Mouse (Mus musculus) embryonic facial prominence, embryonic 14.5 days (tissue): ENCODE data around the gene Hcrtr1. TPM values are rescaled to one million over a fixed set of nuclear protein-coding genes. Genes with fewer than 3 reads are reported as not detected.

ENCODE experiments used
- ATAC-seq: fragments of 200-750 bp; cut with Nextera tagmentation; 2 replicates; pipeline ENCODE4 v1.8.0; 2017; ENCODE audit warnings: low read depth, moderate number of reproducible peaks, moderate TSS enrichment
- DNase-seq: peaks from one replicate; pipeline ENCODE4 v3.0.0-alpha.2; 2015; ENCODE audit warnings: low spot score
- H3K27ac ChIP-seq: fragments of 300-500 bp; sonication (generic); replicated peaks from 2 replicates; pipeline ENCODE4 v1.5.1; 2014; ENCODE audit warnings: low read depth, mild to moderate bottlenecking, low read length, moderate library complexity
- H3K27me3 ChIP-seq: fragments of 300-500 bp; sonication (generic); replicated peaks from 2 replicates; pipeline ENCODE4 v1.6.1; 2014; ENCODE audit warnings: low read length; ENCODE audit not compliant: control insufficient read depth, insufficient read depth
- H3K36me3 ChIP-seq: fragments of 300-500 bp; sonication (generic); 2 replicates; pipeline ENCODE4 v1.6.1; 2014; ENCODE audit warnings: low read length, mixed read lengths; ENCODE audit not compliant: control insufficient read depth, insufficient read depth
- H3K4me1 ChIP-seq: fragments of 300-500 bp; sonication (generic); 2 replicates; pipeline ENCODE4 v1.6.1; 2014; ENCODE audit warnings: antibody characterized with exemption, low read length; ENCODE audit not compliant: control insufficient read depth, insufficient read depth
- H3K4me2 ChIP-seq: fragments of 300-500 bp; sonication (generic); 2 replicates; pipeline ENCODE4 v1.6.1; 2014; ENCODE audit warnings: low read depth, mild to moderate bottlenecking, low read length, moderate library complexity, mixed read lengths
- H3K4me3 ChIP-seq: fragments of 300-500 bp; sonication (generic); 2 replicates; pipeline ENCODE4 v1.5.1; 2014; ENCODE audit warnings: low read depth, mild to moderate bottlenecking, low read length
- H3K9ac ChIP-seq: fragments of 300-500 bp; sonication (generic); 2 replicates; pipeline ENCODE4 v1.6.1; 2014; ENCODE audit warnings: low read depth, mild to moderate bottlenecking, low read length, moderate library complexity, mixed read lengths
- H3K9me3 ChIP-seq: fragments of 300-500 bp; sonication (generic); 2 replicates; pipeline ENCODE4 v1.6.1; 2016; ENCODE audit warnings: low read length; ENCODE audit not compliant: control insufficient read depth
- WGBS: fragments of 180-500 bp; shearing (Covaris S2); extraction: QIAGEN DNeasy Blood & Tissue Kit; methylation state at CpG from one replicate; pipeline ENCODE4 v1.1.7; 2014; 5-methylcytosine and 5-hydroxymethylcytosine counted together
- polyA plus RNA-seq: library from polyadenylated mRNA; unstranded; fragments of >200 nt; fragmentation: Nextera tagmentation; extraction: Ambion mirVana; gene quantifications from 2 replicates; pipeline ENCODE4 v1.2.1, GENCODE M21; 2014

The Hcrtr1 gene
- polyA plus RNA-seq, 1 experiment from 2014 or later, result 0.19 TPM

GRCm38 (mm10) chr4:130107444-130108131 lies 31.6 kb downstream of the Hcrtr1 start:
- peak; percentile 96 for ATAC-seq
- H3K4me3 ChIP-seq, result peak overlapping the region; percentile 77
- under 1% methylated on average over 39 of the region's 39 CpGs for WGBS
- H3K27ac ChIP-seq, result peak overlapping the region; percentile 71
- peaks cover 14% of the 10 kb centered on the region for H3K4me1 ChIP-seq
- DNase-seq, result peak; percentile 99
- H3K4me2 ChIP-seq, result peak overlapping the region; percentile 62
- peak overlapping the region; percentile 82 for H3K9ac ChIP-seq
- peaks cover 4% of the 10 kb centered on the region; the same call in 1 of the 2 replicates for H3K36me3 ChIP-seq
- 0 out of 2 replicates have a peak, but pooled peaks cover 4% of the 10 kb centered on the region for H3K9me3 ChIP-seq
- H3K27me3 ChIP-seq, result no peaks in the 10 kb centered on the region

GRCm38 (mm10) chr4:130107065-130107443 lies 32.1 kb downstream of the Hcrtr1 start:
- 12% methylated on average over 14 of the region's 14 CpGs for WGBS
- no peak for DNase-seq
- Histone ChIP-seq H3K4me3 (peak overlapping the region; percentile 77), H3K9ac (0 out of 2 replicates have a peak overlapping the region, but pooled peaks have one; percentile 32), H3K9me3 (0 out of 2 replicates have a peak, but pooled peaks cover 4% of the 10 kb centered on the region), H3K27ac (peak overlapping the region; percentile 71; the same call in 1 of the 2 replicates), H3K4me2 (peak overlapping the region; percentile 62), H3K4me1 (peaks cover 17% of the 10 kb centered on the region), H3K36me3 (no peaks in the 10 kb centered on the region), H3K27me3 (no peaks in the 10 kb centered on the region)
- peak; percentile 56 for ATAC-seq

GRCm38 (mm10) chr4:130104584-130104983 lies 34.6 kb downstream of the Hcrtr1 start:
- H3K27ac ChIP-seq, result no peak overlapping the region
- no peak for ATAC-seq
- 87% methylated on average over 4 of the region's 4 CpGs for WGBS
- no peaks in the 10 kb centered on the region for H3K27me3 ChIP-seq
- H3K4me3 ChIP-seq, result no peak overlapping the region
- H3K4me2 ChIP-seq, result no peak overlapping the region
- no peak overlapping the region for H3K9ac ChIP-seq
- H3K4me1 ChIP-seq, result peaks cover 32% of the 10 kb centered on the region
- H3K9me3 ChIP-seq, result 0 out of 2 replicates have a peak, but pooled peaks cover 4% of the 10 kb centered on the region
- no peak for DNase-seq
- no peaks in the 10 kb centered on the region for H3K36me3 ChIP-seq

GRCm38 (mm10) chr4:130103632-130104031 lies 35.5 kb downstream of the Hcrtr1 start:
- WGBS, result 78% methylated on average over 12 of the region's 12 CpGs
- Histone ChIP-seq H3K9ac (no peak overlapping the region), H3K36me3 (peaks cover 7% of the 10 kb centered on the region), H3K4me2 (no peak overlapping the region), H3K27me3 (no peaks in the 10 kb centered on the region), H3K9me3 (0 out of 2 replicates have a peak, but pooled peaks cover 4% of the 10 kb centered on the region), H3K27ac (no peak overlapping the region), H3K4me1 (peaks cover 27% of the 10 kb centered on the region), H3K4me3 (no peak overlapping the region)
- no peak for ATAC-seq
- DNase-seq, result no peak

GRCm38 (mm10) chr4:130102111-130102651 lies 37.0 kb downstream of the Hcrtr1 start, which contains the start of gene Pef1:
Pef1 (plus strand) TSS chr4:130102558.
- 0 out of 2 replicates have a peak, but pooled peaks cover 4% of the 10 kb centered on the region for H3K9me3 ChIP-seq
- ATAC-seq, result peak; percentile 34; the same call in 1 of the 2 replicates
- WGBS, result 8% methylated on average over 6 of the region's 6 CpGs
- DNase-seq, result peak; percentile 71
- H3K4me3 ChIP-seq, result 0 out of 2 replicates have a peak within 1 kb of the TSS, but pooled peaks have one; percentile 1
- H3K4me1 ChIP-seq, result peaks cover 22% of the 10 kb centered on the region
- H3K27ac ChIP-seq, result peak within 1 kb of the TSS; percentile 44
- H3K27me3 ChIP-seq, result no peaks in the 10 kb centered on the region
- peaks cover 13% of the 10 kb centered on the region for H3K36me3 ChIP-seq
- no peak within 1 kb of the TSS for H3K4me2 ChIP-seq
- H3K9ac ChIP-seq, result no peak within 1 kb of the TSS

GRCm38 (mm10) chr4:130101183-130101582 lies 38.0 kb downstream of the Hcrtr1 start:
- 0 out of 2 replicates have a peak overlapping the region, but pooled peaks have one; percentile 1 for H3K4me3 ChIP-seq
- peaks cover 19% of the 10 kb centered on the region for H3K4me1 ChIP-seq
- 28% methylated on average over 8 of the region's 8 CpGs for WGBS
- peak; percentile 54 for DNase-seq
- no peaks in the 10 kb centered on the region for H3K27me3 ChIP-seq
- peaks cover 13% of the 10 kb centered on the region for H3K36me3 ChIP-seq
- no peak overlapping the region for H3K9ac ChIP-seq
- ATAC-seq, result peak; percentile 43; the same call in 1 of the 2 replicates
- peak overlapping the region; percentile 44; the same call in 1 of the 2 replicates for H3K27ac ChIP-seq
- H3K4me2 ChIP-seq, result peak overlapping the region; percentile 8; the same call in 1 of the 2 replicates
- 0 out of 2 replicates have a peak, but pooled peaks cover 4% of the 10 kb centered on the region for H3K9me3 ChIP-seq

GRCm38 (mm10) chr4:130095137-130095536 lies 44.0 kb downstream of the Hcrtr1 start:
- no peak overlapping the region for H3K9ac ChIP-seq
- no peaks in the 10 kb centered on the region for H3K27me3 ChIP-seq
- H3K36me3 ChIP-seq, result peaks cover 49% of the 10 kb centered on the region
- no peak overlapping the region for H3K27ac ChIP-seq
- no peaks in the 10 kb centered on the region for H3K9me3 ChIP-seq
- 56% methylated on average over 3 of the region's 3 CpGs for WGBS
- no peak for ATAC-seq
- no peak overlapping the region for H3K4me2 ChIP-seq
- no peak for DNase-seq
- H3K4me1 ChIP-seq, result no peaks in the 10 kb centered on the region
- H3K4me3 ChIP-seq, result no peak overlapping the region

GRCm38 (mm10) chr4:130087293-130087692 lies 51.9 kb downstream of the Hcrtr1 start:
- no peaks in the 10 kb centered on the region for H3K9me3 ChIP-seq
- no peak overlapping the region for H3K27ac ChIP-seq
- no peaks in the 10 kb centered on the region for H3K27me3 ChIP-seq
- peaks cover 14% of the 10 kb centered on the region for H3K36me3 ChIP-seq
- no peak overlapping the region for H3K4me3 ChIP-seq
- no peaks in the 10 kb centered on the region for H3K4me1 ChIP-seq
- DNase-seq (peak; percentile 81), ATAC-seq (peak; percentile 77; the same call in 1 of the 2 replicates)
- 14% methylated on average over 7 of the region's 7 CpGs for WGBS
- no peak overlapping the region for H3K4me2 ChIP-seq
- H3K9ac ChIP-seq, result no peak overlapping the region
